Mouse (Mus musculus) erythroblast, adult 5-6 weeks (primary cell): ENCODE results near the gene Tysnd1. TPM values are rescaled to one million over a fixed set of nuclear protein-coding genes. Genes with fewer than 3 reads are reported as not detected.
A peak's percentile ranks its signal among the peaks of the same experiment; 100 is the strongest.

ENCODE experiments used
- ATAC-seq: replicated peaks from 2 replicates; pipeline ENCODE4 v1.8.0; 2016; ENCODE audit warnings: moderate number of reproducible peaks, mild to moderate bottlenecking, moderate TSS enrichment, inconsistent platforms; ENCODE audit not compliant: poor library complexity, low FRiP score, severe bottlenecking
- total RNA-seq, 2 experiments: library from RNA; stranded (forward) in 1 of 2; stranded (reverse) in 1 of 2; fragments of 150-400 nt in 1 of 2; fragments of 200-764, 138-1000 nt in 1 of 2; gene quantifications; 2 replicates each; pipeline versions ENCODE4 v1.2.3 to v1.2.4; 2015 to 2017; ENCODE audit warnings: low replicate concordance in 2 of 2

The Tysnd1 gene
- total RNA-seq, 2 experiments from 2014 or later = 0.58 to 8.8 TPM

- peak; percentile 99 for ATAC-seq
These were observed 15.1 kb upstream of the Tysnd1 start, which contains the start of gene Sar1a for GRCm38 (mm10) chr10:61680015-61680913. Gene Sar1a, plus strand, starts transcription at chr10:61680299.

- ATAC-seq = no peak
These were observed 5.9 kb upstream of the Tysnd1 start for GRCm38 (mm10) chr10:61689405-61689804.

- no peak for ATAC-seq
These were observed 1.8 kb upstream of the Tysnd1 start for GRCm38 (mm10) chr10:61693563-61693962.

- peak; percentile 32 for ATAC-seq
These were observed 617 bp downstream of the Tysnd1 start for GRCm38 (mm10) chr10:61695703-61696559.

- no peak for ATAC-seq
These were observed 1.2 kb downstream of the Tysnd1 start for GRCm38 (mm10) chr10:61696560-61696823.

- no peak for ATAC-seq
These were observed 1.7 kb downstream of the Tysnd1 start for GRCm38 (mm10) chr10:61697028-61697427.

- no peak for ATAC-seq
These were observed 9.3 kb downstream of the Tysnd1 start for GRCm38 (mm10) chr10:61704663-61705062.

- ATAC-seq = no peak
These were observed 11.4 kb downstream of the Tysnd1 start for GRCm38 (mm10) chr10:61706412-61707375.

- ATAC-seq = no peak
These were observed 18.3 kb downstream of the Tysnd1 start for GRCm38 (mm10) chr10:61713601-61714000.

GRCm38 (mm10) chr10:61714146-61714545 is 18.8 kb downstream of the Tysnd1 start:
- ATAC-seq = peak; percentile 67

- ATAC-seq = peak; percentile 93
These were observed 19.6 kb downstream of the Tysnd1 start, which contains the start of gene Aifm2 for GRCm38 (mm10) chr10:61714771-61715461. Gene Aifm2, plus strand, starts transcription at chr10:61715263.

- no peak; the same call in none of the 2 replicates for ATAC-seq
These were observed 20.1 kb downstream of the Tysnd1 start for GRCm38 (mm10) chr10:61715462-61715837.

GRCm38 (mm10) chr10:61715996-61716864 is 20.9 kb downstream of the Tysnd1 start:
- ATAC-seq = no peak

- no peak for ATAC-seq
These were observed 22.3 kb downstream of the Tysnd1 start for GRCm38 (mm10) chr10:61717406-61718296.

GRCm38 (mm10) chr10:61720331-61720730 is 25.0 kb downstream of the Tysnd1 start:
- no peak for ATAC-seq

GRCm38 (mm10) chr10:61722215-61722614 is 26.9 kb downstream of the Tysnd1 start:
- no peak for ATAC-seq

- no peak for ATAC-seq
These were observed 28.0 kb downstream of the Tysnd1 start for GRCm38 (mm10) chr10:61723271-61723670.
